Mouse (Mus musculus) thymus, postnatal 36 days (tissue): ENCODE measurements around the gene Fes.

Experiments used
- DNase-seq, 2 experiments: peaks; one replicate each; pipeline ENCODE4 v3.0.0; 2022; ENCODE audit warnings: mixed read lengths in 2 of 2

The Fes gene

GRCm38 (mm10) chr7:80343270-80344018 lies 44.3 kb downstream of the Fes start:
- DNase-seq: no peak

- DNase-seq: peak; percentile 94 to 96
These were observed 44.9 kb downstream of the Fes start, which contains the start of gene Hddc3 for GRCm38 (mm10) chr7:80342858-80343257. Gene Hddc3, plus strand, starts transcription at chr7:80343104.

GRCm38 (mm10) chr7:80341793-80342192 lies 46.0 kb downstream of the Fes start:
- no peak for DNase-seq

- peak; percentile 83 to 86 for DNase-seq
These were observed 47.0 kb downstream of the Fes start, which contains the start of gene Unc45a for GRCm38 (mm10) chr7:80340793-80341192. Gene Unc45a, minus strand, starts transcription at chr7:80341005.

- peak; percentile 98 for DNase-seq
These were observed 47.7 kb downstream of the Fes start for GRCm38 (mm10) chr7:80339793-80340628.

- peak; percentile 36 to 51 for DNase-seq
These were observed 48.4 kb downstream of the Fes start for GRCm38 (mm10) chr7:80339371-80339770.

GRCm38 (mm10) chr7:80336932-80337331 lies 50.8 kb downstream of the Fes start:
- no peak for DNase-seq

- no peak for DNase-seq
These were observed 52.9 kb downstream of the Fes start for GRCm38 (mm10) chr7:80334848-80335247.

- no peak for DNase-seq
These were observed 56.3 kb downstream of the Fes start for GRCm38 (mm10) chr7:80331433-80331832.

GRCm38 (mm10) chr7:80330278-80330677 lies 57.5 kb downstream of the Fes start:
- DNase-seq: no peak
